ENCODE assay signal across 9 mouse cellular contexts in genomic region chr3:101597317-101598096, GRCm38 (mm10). TPM values are rescaled to one million over a fixed set of nuclear protein-coding genes. Genes with fewer than 3 reads are reported as not detected.
A peak's percentile ranks its signal among the peaks of the same experiment; 100 is the strongest.
DNase-seq lines count a peak whose midpoint lies in the region; ATAC-seq lines count a peak whose summit lies in the region.
"Had no signal": no experiment of that assay in that cellular context is flagged by ENCODE, and none has a peak within 500 bp of the region (broad histone marks: within the 10 kb centered on the region; RNA-seq: fewer than 3 reads in every experiment).

No protein-coding gene starts in this region.

- no peak for ATAC-seq in kidney, embryonic 16.5 days (ENCODE audit: low FRiP score, low TSS enrichment)

- no peak overlapping the region for H3K4me3 ChIP-seq in kidney, embryonic 16.5 days (ENCODE audit: low read length)
- no peak overlapping the region for H3K4me3 ChIP-seq in embryonic facial prominence, embryonic 10.5 days
- no peak overlapping the region for H3K4me3 ChIP-seq in macrophage (ENCODE audit: inconsistent target)

- 0 out of 2 replicates have a peak overlapping the region, but pooled peaks have one; percentile 14 for H3K4me2 ChIP-seq in kidney, embryonic 16.5 days (replicated peaks; ENCODE audit: low read depth, low read length)

- H3K36me3 ChIP-seq in kidney, embryonic 16.5 days (ENCODE audit: insufficient read depth, low read length): peaks cover 24% of the 10 kb centered on the region
- peaks cover 34% of the 10 kb centered on the region for H3K36me3 ChIP-seq in embryonic facial prominence, embryonic 10.5 days (replicated peaks)
- peaks cover 16% of the 10 kb centered on the region for H3K36me3 ChIP-seq in macrophage (ENCODE audit: inconsistent target)

- H3K79me2 ChIP-seq in macrophage (ENCODE audit: inconsistent target): peaks cover 82% of the 10 kb centered on the region

- no peaks in the 10 kb centered on the region for H3K27me3 ChIP-seq in kidney, embryonic 16.5 days (ENCODE audit: insufficient read depth, low read length)
- H3K27me3 ChIP-seq in embryonic facial prominence, embryonic 10.5 days (replicated peaks; ENCODE audit: low read depth, poor library complexity, severe bottlenecking): no peaks in the 10 kb centered on the region

- WGBS in kidney, embryonic 16.5 days: 36% methylated on average over 10 of the region's 10 CpGs
- WGBS in embryonic facial prominence, embryonic 10.5 days: 47% methylated on average over 10 of the region's 10 CpGs
- WGBS in macrophage (ENCODE audit: missing documents): 4% methylated on average over 10 of the region's 10 CpGs

- no peaks in the 10 kb centered on the region for H3K9me3 ChIP-seq in kidney, embryonic 16.5 days (ENCODE audit: low read length)
- H3K9me3 ChIP-seq in embryonic facial prominence, embryonic 10.5 days: no peaks in the 10 kb centered on the region

- H3K4me1 ChIP-seq in kidney, embryonic 16.5 days (ENCODE audit: insufficient read depth, low read length): peaks cover 68% of the 10 kb centered on the region
- H3K4me1 ChIP-seq in embryonic facial prominence, embryonic 10.5 days: peaks cover 75% of the 10 kb centered on the region

- H3K9ac ChIP-seq in kidney, embryonic 16.5 days (replicated peaks; ENCODE audit: low read length): no peak overlapping the region

- peak; percentile 59 for DNase-seq in adrenal gland, postnatal 14 days
- DNase-seq in adrenal gland, postnatal 4 days (ENCODE audit: low spot score in 2 of 2): no peak
- DNase-seq in kidney, postnatal 10 days: no peak
- no peak for DNase-seq in embryonic facial prominence, embryonic 10.5 days (ENCODE audit: low spot score)
- DNase-seq in natural killer cell, adult 2 months (ENCODE audit: low spot score in 2 of 2): no peak
- no peak for DNase-seq in spleen, postnatal 14 days (ENCODE audit: low spot score in 2 of 2)
- DNase-seq: cerebellum, adult 8-10 months had no signal

- 0 out of 2 replicates have a peak overlapping the region, but pooled peaks have one; percentile 16 for H3K27ac ChIP-seq in kidney, embryonic 16.5 days (ENCODE audit: low read length)
- 0 out of 2 replicates have a peak overlapping the region, but pooled peaks have one; percentile 44 for H3K27ac ChIP-seq in embryonic facial prominence, embryonic 10.5 days (replicated peaks)
- peak overlapping the region; percentile 92 for H3K27ac ChIP-seq in macrophage

RNA-seq across cellular contexts. Expression of gene Atp1a1, which starts 7.0 kb away (rescaled TPM):
- 548 and 554 TPM in 2 replicates for total RNA-seq in adrenal gland, postnatal 14 days (2021)
- total RNA-seq in adrenal gland, postnatal 4 days (2021): 100 to 1,000 TPM; 675 to 838 TPM
- 362 and 426 TPM in 2 replicates for polyA plus RNA-seq in kidney, embryonic 16.5 days (2015; fragmentation: Nextera tagmentation; extraction: Ambion mirVana)
- 38.4 and 45.5 TPM in 2 replicates for polyA plus RNA-seq in embryonic facial prominence, embryonic 10.5 days (2016; fragmentation: Nextera tagmentation; extraction: Ambion mirVana)
- total RNA-seq in macrophage (2018; cell fraction: chromatin; rRNA removed): 100 to 1,000 TPM in 3 of 26 experiments, 10 to 100 TPM in 23; 21.3 to 208 (median 41.7) TPM
- 100 to 1,000 TPM in 19 of 26 experiments, 10 to 100 TPM in 7; 73.2 to 225 (median 128) TPM for total RNA-seq in macrophage (2018; cell fraction: cytosol; rRNA removed)
- 100 to 1,000 TPM in 23 of 26 experiments, 10 to 100 TPM in 3; 86.0 to 312 (median 124) TPM for total RNA-seq in macrophage (2018; cell fraction: nucleus; rRNA removed)
- 155 to 277 TPM (median 164 TPM) in 3 replicates for polyA plus RNA-seq in macrophage (2018)

Comparison
In these comparisons a context has a peak if more than half of its experiments do, and no peak if none do; other contexts are left out.
1. H3K27ac ChIP-seq: peak in every context shown above with its lines; median percentile 92 in macrophage; 44 in embryonic facial prominence, embryonic 10.5 days; 16 in kidney, embryonic 16.5 days.